12 mouse cellular contexts compared by ENCODE assay signal in genomic region chr16:31905331-31905730, GRCm38 (mm10). TPM values are rescaled to one million over a fixed set of nuclear protein-coding genes. Genes with fewer than 3 reads are reported as not detected.
DNase-seq lines count a peak whose midpoint lies in the region; TF ChIP-seq lines count a peak whose summit lies in the region.
"Had no signal": no experiment of that assay in that cellular context is flagged by ENCODE, and none has a peak within 500 bp of the region (broad histone marks: within the 10 kb centered on the region; RNA-seq: fewer than 3 reads in every experiment).

No protein-coding gene starts in this region.

- H3K27ac ChIP-seq in left cerebral cortex, adult 2 months = peak overlapping the region; percentile 94
- H3K27ac ChIP-seq: kidney, embryonic 15.5 days; lung, embryonic 15.5 days had no signal

- peaks cover 65% of the 10 kb centered on the region for H3K4me1 ChIP-seq in E14TG2a.4 (replicated peaks; ENCODE audit: low read depth, low read length)

- intact Hi-C loops in left cerebral cortex, adult 2 months (cut with DNase I) = no loop called here
- intact Hi-C loops in left cerebral cortex, postnatal 25 days (cut with DNase I) = loop anchor here (5.0 to 10.0 kb wide), 3 partner anchors 143 to 443 kb away; no protein-coding TSS in a partner anchor

- no peak for DNase-seq in left cerebral cortex, adult 2 months (ENCODE audit: extremely low spot score in 1 of 2, low spot score in 2 of 2)
- DNase-seq in left cerebral cortex, postnatal 25 days (ENCODE audit: low spot score in 2 of 2) = no peak
- peak; percentile 17 for DNase-seq in A20 (ENCODE audit: low read depth, low spot score)
- peak; percentile 49 for DNase-seq in c-Kit-positive CD71-positive TER-119-positive erythroid progenitor cells, embryonic 14.5 days (ENCODE audit: low spot score)
- no peak for DNase-seq in cerebellum, adult 9-10 months
- no peak for DNase-seq in left cerebral cortex, adult 8-10 months (ENCODE audit: low spot score in 2 of 2)
- DNase-seq: embryo, embryonic 11 days; layer of hippocampus, postnatal 36 days had no signal

- H3K9me3 ChIP-seq in E14TG2a.4 (ENCODE audit: low read length) = no peaks in the 10 kb centered on the region
- H3K9me3 ChIP-seq: kidney, embryonic 15.5 days; lung, embryonic 15.5 days had no signal

- peak; percentile 49 for TF ChIP-seq CTCF in left cerebral cortex, adult 2 months (IDR thresholded peaks at IDR 0.05)
- TF ChIP-seq CTCF in E14TG2a.4 (conservative IDR thresholded peaks at IDR 0.05; ENCODE audit: low read length) = peak; percentile 83

- no peak overlapping the region for H3K4me3 ChIP-seq in left cerebral cortex, adult 2 months
- H3K4me3 ChIP-seq in E14TG2a.4 (replicated peaks; ENCODE audit: low read length) = no peak overlapping the region
- H3K4me3 ChIP-seq: kidney, embryonic 15.5 days; lung, embryonic 15.5 days had no signal

- H3K36me3 ChIP-seq in E14TG2a.4 (ENCODE audit: insufficient read depth, low read length) = no peaks in the 10 kb centered on the region
- H3K36me3 ChIP-seq: kidney, embryonic 15.5 days; lung, embryonic 15.5 days had no signal

- H3K27me3 ChIP-seq in E14TG2a.4 (ENCODE audit: insufficient read depth, low read length) = peaks cover 21% of the 10 kb centered on the region
- H3K27me3 ChIP-seq: kidney, embryonic 15.5 days had no signal

RNA-seq across cellular contexts. Expression of gene Meltf, which starts 26.7 kb away (rescaled TPM):
- total RNA-seq in left cerebral cortex, adult 2 months (2021) = under 1 TPM; 0.51 to 0.54 TPM
- under 1 TPM; 0.30 to 0.55 TPM for total RNA-seq in left cerebral cortex, postnatal 25 days (2021)
- under 1 TPM; 0.59 to 0.72 (median 0.64) TPM for total RNA-seq in left cerebral cortex, adult 8-10 months (2022)
- total RNA-seq: hematopoietic stem cell, adult 5-6 weeks had no signal

RNA-seq across cellular contexts. Expression of gene Pigz, which starts 28.3 kb away (rescaled TPM):
- 10 to 100 TPM; 20.7 to 20.9 TPM for total RNA-seq in left cerebral cortex, adult 2 months (2021)
- 10 to 100 TPM; 23.3 to 25.1 TPM for total RNA-seq in left cerebral cortex, postnatal 25 days (2021)
- 10 to 100 TPM; 26.2 to 30.5 (median 28.8) TPM for total RNA-seq in left cerebral cortex, adult 8-10 months (2022)
- total RNA-seq: hematopoietic stem cell, adult 5-6 weeks had no signal

RNA-seq across cellular contexts. Expression of gene 0610012G03Rik, which starts 43.0 kb away (rescaled TPM):
- total RNA-seq in left cerebral cortex, adult 2 months (2021) = 10 to 100 TPM; 40.4 to 45.1 TPM
- total RNA-seq in left cerebral cortex, postnatal 25 days (2021) = 10 to 100 TPM; 45.3 to 47.3 TPM
- 10 to 100 TPM; 34.8 to 38.9 (median 36.8) TPM for total RNA-seq in left cerebral cortex, adult 8-10 months (2022)

RNA-seq across cellular contexts. Expression of gene Ncbp2, which starts 43.0 kb away (rescaled TPM):
- total RNA-seq in left cerebral cortex, adult 2 months (2021) = 10 to 100 TPM; 47.3 to 47.4 TPM
- total RNA-seq in left cerebral cortex, postnatal 25 days (2021) = 10 to 100 TPM; 50.9 to 53.8 TPM
- total RNA-seq in left cerebral cortex, adult 8-10 months (2022) = 10 to 100 TPM; 44.4 to 48.0 (median 46.2) TPM

Comparison
In these comparisons a context has a peak if more than half of its experiments do, and no peak if none do; other contexts are left out.
1. DNase-seq: peak in A20 (single experiment) and c-Kit-positive CD71-positive TER-119-positive erythroid progenitor cells, embryonic 14.5 days (single experiment); none in left cerebral cortex, adult 2 months (0 of 2), left cerebral cortex, postnatal 25 days (0 of 2), cerebellum, adult 9-10 months (single experiment) and left cerebral cortex, adult 8-10 months (0 of 2).